Mouse (Mus musculus): ENCODE data around the gene Gm7137.
"Not testable (repeated sequence)": the region's sequence is repeated elsewhere in the genome, so short reads cannot be mapped to it uniquely, and the experiment has no call there.

Gm7137 gene

DNA sequence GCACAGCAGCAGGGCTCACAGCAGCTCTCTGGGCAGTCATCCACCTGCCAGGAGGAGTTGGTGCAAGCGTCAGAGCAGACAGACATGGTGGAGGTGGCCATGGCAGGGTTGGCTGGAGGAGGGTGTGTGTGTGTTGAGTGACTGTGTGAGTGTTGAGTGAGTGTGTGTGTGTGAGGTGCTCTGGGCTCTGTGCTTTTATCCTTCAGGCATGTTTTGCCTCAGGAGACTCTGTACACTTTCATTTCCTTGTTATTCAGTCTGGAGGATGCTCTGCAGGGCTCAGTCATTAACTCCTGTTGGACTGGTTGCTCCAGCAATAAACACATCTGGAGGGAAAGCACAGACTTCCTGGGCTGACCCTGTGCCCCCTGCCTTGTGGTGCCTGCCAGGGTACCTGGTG lies 36.7 kb downstream of the Gm7137 start, which contains the start of gene Gm9736:
TSS of gene Gm9736 (minus strand) at position 101 of the 400 bp plus-strand sequence.
- not testable (repeated sequence) for DNase-seq

DNA sequence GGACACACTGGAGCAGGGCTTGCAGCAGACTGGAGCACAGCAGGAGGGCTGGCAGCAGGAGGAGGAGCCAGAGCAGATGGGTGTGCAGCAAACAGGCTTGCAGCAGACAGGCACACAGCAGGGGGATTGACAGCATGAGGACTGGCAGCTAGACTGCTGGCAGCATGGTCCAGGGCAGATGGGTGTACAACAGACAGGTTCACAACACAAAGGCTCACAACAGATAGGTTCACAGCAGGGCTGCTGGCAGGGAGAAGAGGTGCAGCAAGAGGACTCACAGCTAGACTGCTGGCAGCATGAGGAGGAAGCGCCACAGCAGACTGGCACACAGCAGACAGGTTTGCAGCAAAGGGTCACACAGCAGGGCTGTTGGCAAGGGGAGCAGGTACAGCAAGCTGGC lies 37.3 kb downstream of the Gm7137 start:
- DNase-seq = not testable (repeated sequence)

DNA sequence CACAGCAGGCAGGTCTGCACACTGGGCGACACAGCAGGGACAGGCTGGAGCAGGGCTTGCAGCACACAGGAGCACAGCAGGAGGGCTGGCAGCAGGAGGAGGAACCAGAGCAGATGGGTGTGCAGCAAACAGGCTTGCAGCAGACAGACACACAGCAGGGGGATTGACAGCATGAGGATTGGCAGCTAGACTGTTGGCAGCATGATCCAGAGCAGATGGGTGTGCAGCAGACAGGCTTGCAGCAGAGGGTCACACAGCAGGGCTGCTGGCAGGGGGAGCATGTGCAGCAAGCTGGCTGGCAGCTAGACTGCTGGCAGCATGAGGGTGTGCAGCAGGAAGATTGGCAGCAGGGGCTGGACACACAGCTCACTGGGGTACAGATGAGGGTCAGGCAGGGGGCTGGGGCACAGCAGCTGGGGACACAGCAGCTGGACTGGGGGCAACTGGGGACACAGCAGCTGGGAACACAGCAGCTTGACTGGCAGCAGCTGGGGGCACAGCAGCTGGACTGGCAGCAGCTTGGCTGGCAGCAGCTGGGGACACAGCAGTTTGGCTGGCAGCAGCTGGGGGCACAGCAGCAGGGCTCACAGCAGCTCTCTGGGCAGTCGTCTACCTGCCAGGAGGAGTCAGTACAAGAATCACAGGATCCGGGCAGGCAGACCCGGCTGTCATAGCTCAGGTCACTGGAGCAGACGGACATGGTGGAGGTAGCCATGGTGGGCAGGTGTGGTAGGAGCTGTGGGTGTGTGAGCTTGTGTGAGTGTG lies 45.9 kb downstream of the Gm7137 start, which contains the start of gene Gm18596:
TSS of gene Gm18596 (minus strand) at position 715 of the 765 bp plus-strand sequence.
- DNase-seq = not testable (repeated sequence)

DNA sequence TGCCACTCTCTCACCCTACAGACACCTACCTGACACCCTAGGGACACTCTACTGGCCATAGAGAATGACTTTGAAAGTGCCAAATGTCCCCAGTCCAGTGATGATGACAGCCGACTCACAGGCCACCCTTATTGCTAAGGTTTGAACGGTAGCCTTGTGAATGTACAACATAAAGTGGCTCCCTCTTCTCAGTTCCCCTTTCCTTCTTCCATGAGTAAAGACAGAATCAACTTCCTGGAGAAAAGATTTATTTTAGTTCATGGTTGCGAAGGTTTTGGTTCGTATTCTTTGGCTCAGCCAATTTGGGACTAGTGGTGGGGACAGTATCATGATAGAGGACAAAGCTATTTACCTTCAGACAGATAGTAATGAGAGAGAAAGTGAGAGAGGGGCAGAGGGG lies 49.1 kb downstream of the Gm7137 start:
- no peak for DNase-seq
